Mouse (Mus musculus) liver, embryonic 16.5 days (tissue): Measurements from ENCODE around the gene St6galnac6. TPM values are rescaled to one million over a fixed set of nuclear protein-coding genes. Genes with fewer than 3 reads are reported as not detected.

ENCODE experiments used
- ATAC-seq: fragments of 200-750 bp; cut with Nextera tagmentation; 2 replicates; pipeline ENCODE4 v1.8.0; 2017; ENCODE audit warnings: low read depth, mild to moderate bottlenecking, moderate number of reproducible peaks, moderate library complexity
- H3K27ac ChIP-seq: fragments of 300-500 bp; sonication (generic); 2 replicates; pipeline ENCODE4 v1.5.1; 2014; ENCODE audit warnings: mild to moderate bottlenecking, low read length
- H3K27me3 ChIP-seq: fragments of 300-500 bp; sonication (generic); 2 replicates; pipeline ENCODE4 v1.6.1; 2014; ENCODE audit warnings: low read depth, low read length, mixed read lengths; ENCODE audit not compliant: control insufficient read depth, insufficient read depth
- H3K36me3 ChIP-seq: fragments of 300-500 bp; sonication (generic); 2 replicates; pipeline ENCODE4 v1.6.1; 2014; ENCODE audit warnings: mild to moderate bottlenecking; ENCODE audit not compliant: control insufficient read depth, insufficient read depth
- H3K4me1 ChIP-seq: fragments of 300-500 bp; sonication (generic); 2 replicates; pipeline ENCODE4 v1.6.1; 2014; ENCODE audit warnings: low read depth, low read length, mixed read lengths; ENCODE audit not compliant: control insufficient read depth
- H3K4me2 ChIP-seq: fragments of 300-500 bp; sonication (generic); 2 replicates; pipeline ENCODE4 v1.6.1; 2014; ENCODE audit warnings: low read depth, low read length, mixed read lengths
- H3K4me3 ChIP-seq: fragments of 300-500 bp; sonication (generic); 2 replicates; pipeline ENCODE4 v1.5.1; 2014; ENCODE audit warnings: low read depth, mild to moderate bottlenecking, low read length
- H3K9ac ChIP-seq: fragments of 300-500 bp; sonication (generic); 2 replicates; pipeline ENCODE4 v1.6.1; 2014; ENCODE audit warnings: low read depth, low read length
- H3K9me3 ChIP-seq: fragments of 300-500 bp; sonication (generic); replicated peaks from 2 replicates; pipeline ENCODE4 v1.6.1; 2016; ENCODE audit warnings: low read length; ENCODE audit not compliant: control insufficient read depth
- WGBS: fragments of 180-500 bp; shearing (Covaris S2); extraction: QIAGEN DNeasy Blood & Tissue Kit; methylation state at CpG from one replicate; pipeline ENCODE4 v1.1.7; 2014; ENCODE audit not compliant: insufficient replicate concordance; 5-methylcytosine and 5-hydroxymethylcytosine counted together
- polyA plus RNA-seq: library from polyadenylated mRNA; unstranded; fragments of >200 nt; fragmentation: Nextera tagmentation; extraction: Ambion mirVana; gene quantifications from 2 replicates; pipeline ENCODE4 v1.2.1, GENCODE M21; 2015

St6galnac6 gene
- polyA plus RNA-seq, 1 experiment from 2014 or later = 12.8 TPM

DNA sequence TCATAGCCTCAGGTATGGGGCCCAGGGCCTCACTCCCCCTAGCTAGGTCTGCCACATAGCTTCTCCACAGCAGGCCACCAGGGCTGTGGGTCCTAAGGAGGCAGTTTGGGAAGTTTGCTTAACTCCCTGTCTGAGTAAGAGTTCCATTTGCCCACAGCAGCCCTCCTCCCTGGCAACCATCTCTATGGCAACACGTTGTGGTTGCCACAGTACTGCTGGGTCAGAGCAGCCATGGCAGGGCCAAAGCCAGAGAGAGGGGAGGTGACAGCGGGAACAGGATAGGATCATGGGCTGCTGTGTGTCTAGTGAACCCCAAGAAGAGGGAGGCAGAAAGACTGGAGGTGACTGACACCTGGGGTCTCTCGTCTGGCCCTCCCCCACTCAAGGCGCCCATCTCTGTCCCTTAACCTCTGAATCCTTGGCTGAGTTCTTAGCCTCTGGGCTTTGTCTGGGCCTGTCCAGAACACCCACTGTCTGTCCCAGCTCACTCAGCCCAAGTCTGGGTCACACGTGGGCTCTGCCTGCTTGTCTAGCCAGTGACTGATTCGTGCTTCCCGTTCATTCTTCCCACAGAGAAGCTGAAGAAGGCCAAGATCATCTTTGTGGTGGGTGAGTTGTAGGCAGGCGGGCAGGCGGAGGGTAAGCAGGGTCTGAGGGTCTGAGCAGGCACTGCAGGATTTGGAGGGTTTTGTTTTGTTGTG, 29.9 kb downstream of the St6galnac6 start:
- Histone ChIP-seq H3K9me3 (no peaks in the 10 kb centered on the region), H3K27ac (no peak overlapping the region), H3K4me1 (peaks cover 9% of the 10 kb centered on the region), H3K4me3 (no peak overlapping the region), H3K27me3 (no peaks in the 10 kb centered on the region), H3K36me3 (no peaks in the 10 kb centered on the region), H3K9ac (no peak overlapping the region), H3K4me2 (no peak overlapping the region)
- WGBS = 53% methylated on average over 9 of the region's 9 CpGs
- ATAC-seq = no peak

DNA sequence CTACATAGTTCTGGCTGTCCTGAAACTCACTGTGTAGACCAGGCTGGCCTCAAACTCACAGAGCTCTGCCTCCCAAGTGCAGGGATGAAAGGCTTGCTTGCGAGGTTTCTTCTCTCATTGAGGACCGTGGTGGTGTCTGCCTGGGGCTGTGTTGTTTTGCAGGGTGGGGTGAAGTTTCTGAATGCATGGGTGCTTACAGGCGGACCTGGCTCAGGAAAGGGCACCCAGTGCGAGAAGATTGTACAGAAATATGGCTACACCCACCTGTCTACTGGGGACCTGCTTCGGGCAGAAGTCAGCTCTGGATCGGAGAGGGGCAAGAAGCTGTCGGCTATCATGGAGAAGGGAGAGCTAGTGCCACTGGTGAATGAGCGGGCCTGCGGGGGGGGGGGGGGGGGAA, 30.5 kb downstream of the St6galnac6 start:
- Histone ChIP-seq H3K9ac (no peak overlapping the region), H3K36me3 (no peaks in the 10 kb centered on the region), H3K4me3 (no peak overlapping the region), H3K4me1 (peaks cover 9% of the 10 kb centered on the region), H3K4me2 (no peak overlapping the region), H3K27me3 (no peaks in the 10 kb centered on the region), H3K9me3 (no peaks in the 10 kb centered on the region), H3K27ac (no peak overlapping the region)
- ATAC-seq = no peak
- 73% methylated on average over 7 of the region's 9 CpGs for WGBS

DNA sequence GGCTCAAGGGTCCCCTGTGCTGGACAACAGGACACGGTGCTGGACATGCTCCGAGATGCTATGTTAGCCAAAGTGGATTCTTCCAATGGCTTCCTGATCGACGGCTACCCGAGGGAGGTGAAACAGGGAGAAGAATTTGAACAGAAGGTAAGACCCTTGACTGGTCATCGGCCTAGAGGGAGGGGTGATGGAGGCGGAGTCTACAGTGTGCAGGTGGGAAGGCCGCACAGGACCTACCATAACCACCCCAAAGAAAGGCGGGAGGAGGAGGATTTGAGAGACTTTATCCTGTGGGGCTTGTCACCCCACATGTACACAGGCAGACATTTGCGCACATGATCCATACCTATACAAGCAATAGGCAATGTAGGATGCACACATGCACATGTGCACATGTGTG, 31.5 kb downstream of the St6galnac6 start:
- no peaks in the 10 kb centered on the region for H3K27me3 ChIP-seq
- ATAC-seq = no peak
- no peak overlapping the region for H3K9ac ChIP-seq
- H3K9me3 ChIP-seq = no peaks in the 10 kb centered on the region
- H3K36me3 ChIP-seq = no peaks in the 10 kb centered on the region
- H3K4me3 ChIP-seq = no peak overlapping the region
- peaks cover 1% of the 10 kb centered on the region; the same call in 1 of the 2 replicates for H3K4me1 ChIP-seq
- 79% methylated on average over 10 of the region's 10 CpGs for WGBS
- no peak overlapping the region for H3K27ac ChIP-seq
- no peak overlapping the region for H3K4me2 ChIP-seq

- WGBS = 41% methylated on average over 7 of the region's 7 CpGs
These were observed 32.4 kb downstream of the St6galnac6 start for GRCm38 (mm10) chr2:32631737-32632394.

DNA sequence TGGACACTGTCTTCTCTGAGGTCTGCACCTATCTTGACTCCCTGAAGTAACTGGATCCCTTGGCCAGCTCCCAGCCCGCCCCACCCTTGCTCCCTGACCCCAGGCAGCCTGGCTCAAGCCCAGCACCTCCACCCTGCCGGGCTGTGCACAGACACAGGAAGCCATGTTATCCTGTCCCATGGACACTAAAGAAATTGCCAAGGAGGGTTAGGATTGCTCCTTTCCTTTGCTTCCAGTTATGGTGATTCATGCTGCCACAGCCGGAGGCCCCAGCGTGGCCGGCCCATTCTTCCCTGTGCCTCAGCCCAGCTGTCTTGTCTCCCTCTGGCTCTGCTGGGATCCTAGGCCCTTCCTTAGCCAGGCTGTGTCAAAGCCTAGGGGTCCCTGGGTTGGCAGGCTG, 34.2 kb downstream of the St6galnac6 start:
- no peaks in the 10 kb centered on the region for H3K9me3 ChIP-seq
- H3K4me1 ChIP-seq = peaks cover 6% of the 10 kb centered on the region
- WGBS = 79% methylated on average over 5 of the region's 5 CpGs
- H3K4me2 ChIP-seq = no peak overlapping the region
- H3K27me3 ChIP-seq = no peaks in the 10 kb centered on the region
- H3K9ac ChIP-seq = no peak overlapping the region
- no peak for ATAC-seq
- no peaks in the 10 kb centered on the region for H3K36me3 ChIP-seq
- H3K27ac ChIP-seq = no peak overlapping the region
- no peak overlapping the region for H3K4me3 ChIP-seq

More at GRCm38 (mm10) chr2:32631737-32632394, 32.4 kb downstream of the St6galnac6 start:
- Histone ChIP-seq H3K4me2 (no peak overlapping the region), H3K4me3 (no peak overlapping the region), H3K9me3 (no peaks in the 10 kb centered on the region), H3K9ac (no peak overlapping the region), H3K36me3 (no peaks in the 10 kb centered on the region), H3K27ac (no peak overlapping the region), H3K4me1 (no peaks in the 10 kb centered on the region), H3K27me3 (no peaks in the 10 kb centered on the region)
- peak; percentile 70 for ATAC-seq

- Histone ChIP-seq H3K4me3 (no peak overlapping the region), H3K9me3 (no peaks in the 10 kb centered on the region), H3K27me3 (no peaks in the 10 kb centered on the region), H3K4me2 (no peak overlapping the region), H3K4me1 (peaks cover 6% of the 10 kb centered on the region), H3K9ac (no peak overlapping the region), H3K36me3 (no peaks in the 10 kb centered on the region), H3K27ac (no peak overlapping the region)
- no peak for ATAC-seq
- 63% methylated on average over 10 of the region's 10 CpGs for WGBS
These were observed 35.0 kb downstream of the St6galnac6 start for GRCm38 (mm10) chr2:32634277-32635105.

GRCm38 (mm10) chr2:32636617-32637016, 37.1 kb downstream of the St6galnac6 start:
- Histone ChIP-seq H3K36me3 (no peaks in the 10 kb centered on the region), H3K27ac (no peak overlapping the region), H3K4me2 (no peak overlapping the region), H3K4me3 (no peak overlapping the region), H3K4me1 (peaks cover 6% of the 10 kb centered on the region), H3K27me3 (no peaks in the 10 kb centered on the region), H3K9ac (no peak overlapping the region), H3K9me3 (no peaks in the 10 kb centered on the region)
- ATAC-seq = no peak
- WGBS = 71% methylated on average over 7 of the region's 7 CpGs

- no peak overlapping the region for H3K4me2 ChIP-seq
- ATAC-seq = peak; percentile 80
- H3K9me3 ChIP-seq = no peaks in the 10 kb centered on the region
- peaks cover 6% of the 10 kb centered on the region for H3K4me1 ChIP-seq
- H3K9ac ChIP-seq = no peak overlapping the region
- no peaks in the 10 kb centered on the region for H3K36me3 ChIP-seq
- H3K4me3 ChIP-seq = no peak overlapping the region
- 30% methylated on average over 11 of the region's 11 CpGs for WGBS
- H3K27me3 ChIP-seq = no peaks in the 10 kb centered on the region
- H3K27ac ChIP-seq = no peak overlapping the region
These were observed 38.3 kb downstream of the St6galnac6 start for GRCm38 (mm10) chr2:32637778-32638281.
